Mouse (Mus musculus) bone marrow macrophage, adult 2 months (primary cell): ENCODE data around the gene Sgcd.

Source experiments
- CTCF ChIP-seq: IDR thresholded peaks from 2 replicates; pipeline ENCODE4 v1.5.1; 2012; ENCODE audit warnings: low read depth, mild to moderate bottlenecking, low read length, moderate library complexity
- POLR2A ChIP-seq: IDR thresholded peaks from 2 replicates; pipeline ENCODE4 v1.6.1; 2012; ENCODE audit warnings: mild to moderate bottlenecking, low read depth, low read length, borderline replicate concordance

- TF ChIP-seq CTCF, result no peak
- TF ChIP-seq POLR2A, result no peak
Observed at GRCm38 (mm10) chr11:47132410-47132809, 856.4 kb downstream of the Sgcd start.
